Mouse (Mus musculus): Measurements from ENCODE around the gene Slc9a8. TPM values are rescaled to one million over a fixed set of nuclear protein-coding genes. Genes with fewer than 3 reads are reported as not detected.

Gene Slc9a8
- total and polyA plus RNA-seq, 3 experiments, result 16.7 to 25.8 TPM; not detected in 1

GRCm38 (mm10) chr2:167425407-167425806, 3.9 kb downstream of the Slc9a8 start:
- Histone ChIP-seq H3K79me2 (ENCODE audit: control insufficient read depth, insufficient read depth, low read length, poor library complexity) (peaks cover 28% of the 10 kb centered on the region), H3K27me3 (ENCODE audit: control insufficient read depth in 1 of 2, insufficient read depth in 2 of 2, low read length in 2 of 2) (no peaks in the 10 kb centered on the region), H3K27ac (ENCODE audit: control insufficient read depth, low read depth, low read length) (no peak overlapping the region), H3K9me3 (replicated peaks; ENCODE audit: insufficient read depth, low read length) (no peaks in the 10 kb centered on the region), H3K4me3 (ENCODE audit: control insufficient read depth in 1 of 2, insufficient read depth in 1 of 2, low read depth in 2 of 2, low read length in 2 of 2) (no peak overlapping the region), H3K4me1 (ENCODE audit: control insufficient read depth in 1 of 2, insufficient read depth in 2 of 2, low read length in 2 of 2) (peaks cover 5 to 16% of the 10 kb centered on the region in 2 experiments; a peak in 3 of 4 replicates), H3K36me3 (ENCODE audit: control insufficient read depth in 1 of 2, insufficient read depth in 2 of 2, low read length in 2 of 2) (peaks cover 23 to 30% of the 10 kb centered on the region in 2 experiments), H3K9ac (ENCODE audit: control insufficient read depth, low read depth, low read length, poor library complexity, severe bottlenecking) (no peak overlapping the region)
- TF ChIP-seq SIN3A (IDR thresholded peaks at IDR 0.05; ENCODE audit: low read length), result no peak
- TF ChIP-seq NRF1 (IDR thresholded peaks at IDR 0.05; ENCODE audit: insufficient read depth, low read depth, low read length, poor library complexity, severe bottlenecking), result no peak
- TF ChIP-seq USF2 (IDR thresholded peaks at IDR 0.05; ENCODE audit: borderline replicate concordance in 1 of 2, insufficient read depth in 1 of 2, low read depth in 1 of 2, low read length in 2 of 2), result no peak
- no peak for TF ChIP-seq POLR2A (IDR thresholded peaks at IDR 0.05; ENCODE audit: control insufficient read depth in 1 of 2, insufficient read depth in 1 of 2, low read depth in 1 of 2, low read length in 2 of 2, poor library complexity in 1 of 2)
- TF ChIP-seq RAD21 (IDR thresholded peaks at IDR 0.05; ENCODE audit: low read depth, low read length), result no peak
- TF ChIP-seq ZKSCAN1 (IDR thresholded peaks at IDR 0.05; ENCODE audit: low read depth, low read length), result no peak
- peak; percentile 21; the same call in 1 of the 2 replicates for TF ChIP-seq POLR2AphosphoS2 (IDR thresholded peaks at IDR 0.05; ENCODE audit: low read length)
- peak; percentile 45; the same call in 1 of the 2 replicates for TF ChIP-seq GATA1 (IDR thresholded peaks at IDR 0.05; ENCODE audit: low read depth, low read length)
- no peak for TF ChIP-seq CHD2 (IDR thresholded peaks at IDR 0.05; ENCODE audit: low read length)
- no peak for TF ChIP-seq MAZ (IDR thresholded peaks at IDR 0.05; ENCODE audit: low read depth, low read length)
- no peak for TF ChIP-seq CTCF (IDR thresholded peaks at IDR 0.05 in 2 of 3, conservative IDR thresholded peaks at IDR 0.05 in 1 of 3; ENCODE audit: control insufficient read depth in 1 of 3, insufficient read depth in 1 of 3, low read depth in 2 of 3, low read length in 3 of 3, poor library complexity in 1 of 3, severe bottlenecking in 1 of 3)
- DNase-seq (ENCODE audit: low read depth, low spot score), result peak; percentile 27

DNA sequence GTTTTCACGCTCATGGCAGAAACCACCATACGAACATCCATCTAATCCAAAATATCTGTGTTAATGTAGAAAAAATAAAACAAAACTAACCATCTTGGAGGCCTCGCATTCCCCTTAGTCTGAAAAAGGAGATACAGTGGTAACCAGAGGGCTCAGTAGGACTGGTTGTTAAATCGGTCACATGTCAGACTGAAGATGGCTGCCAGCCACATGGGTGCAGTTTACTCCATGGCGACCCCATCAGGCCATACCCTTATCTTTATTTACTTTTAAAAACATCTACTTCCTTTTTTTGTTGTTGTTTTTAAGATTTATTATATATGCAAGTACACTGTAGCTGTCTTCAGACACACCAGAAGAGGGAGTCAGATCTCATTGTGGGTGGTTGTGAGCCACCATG, 8.1 kb downstream of the Slc9a8 start:
- Histone ChIP-seq H3K36me3 (ENCODE audit: control insufficient read depth in 1 of 2, insufficient read depth in 2 of 2, low read length in 2 of 2) (peaks cover 10 to 27% of the 10 kb centered on the region in 2 experiments), H3K4me3 (ENCODE audit: control insufficient read depth in 1 of 2, insufficient read depth in 1 of 2, low read depth in 2 of 2, low read length in 2 of 2) (no peak overlapping the region), H3K4me1 (ENCODE audit: control insufficient read depth in 1 of 2, insufficient read depth in 2 of 2, low read length in 2 of 2) (peaks cover 0 to 1% of the 10 kb centered on the region in 2 experiments; a peak in 1 of 4 replicates), H3K79me2 (ENCODE audit: control insufficient read depth, insufficient read depth, low read length, poor library complexity) (no peaks in the 10 kb centered on the region), H3K27me3 (ENCODE audit: control insufficient read depth in 1 of 2, insufficient read depth in 2 of 2, low read length in 2 of 2) (no peaks in the 10 kb centered on the region), H3K27ac (ENCODE audit: control insufficient read depth, low read depth, low read length) (no peak overlapping the region), H3K9ac (ENCODE audit: control insufficient read depth, low read depth, low read length, poor library complexity, severe bottlenecking) (no peak overlapping the region), H3K9me3 (replicated peaks; ENCODE audit: insufficient read depth, low read length) (no peaks in the 10 kb centered on the region)
- peak in 1 of 3 experiments; percentile 1; a peak in 2 of 6 replicates for TF ChIP-seq CTCF (IDR thresholded peaks at IDR 0.05 in 2 of 3, conservative IDR thresholded peaks at IDR 0.05 in 1 of 3; ENCODE audit: control insufficient read depth in 1 of 3, insufficient read depth in 1 of 3, low read depth in 2 of 3, low read length in 3 of 3, poor library complexity in 1 of 3, severe bottlenecking in 1 of 3)
- TF ChIP-seq GATA1 (IDR thresholded peaks at IDR 0.05; ENCODE audit: low read depth, low read length), result 0 out of 2 replicates have a peak, but pooled peaks have one; percentile 25
- TF ChIP-seq TAL1 (IDR thresholded peaks at IDR 0.05; ENCODE audit: low read length), result no peak
- no peak for TF ChIP-seq NRF1 (IDR thresholded peaks at IDR 0.05; ENCODE audit: insufficient read depth, low read depth, low read length, poor library complexity, severe bottlenecking)
- peak; percentile 58; the same call in 1 of the 2 replicates for TF ChIP-seq USF1 (IDR thresholded peaks at IDR 0.05; ENCODE audit: low read depth, low read length)
- TF ChIP-seq BHLHE40 (IDR thresholded peaks at IDR 0.05; ENCODE audit: borderline replicate concordance, low read depth, low read length), result no peak
- no peak for TF ChIP-seq ZNF384 (IDR thresholded peaks at IDR 0.05; ENCODE audit: low read depth, low read length)
- TF ChIP-seq CHD1 (IDR thresholded peaks at IDR 0.05; ENCODE audit: low read depth, low read length), result no peak
- no peak for TF ChIP-seq ETS1 (IDR thresholded peaks at IDR 0.05; ENCODE audit: low read depth, low read length)
- no peak for TF ChIP-seq CHD2 (IDR thresholded peaks at IDR 0.05; ENCODE audit: low read length)
- no peak for TF ChIP-seq GABPA (IDR thresholded peaks at IDR 0.05; ENCODE audit: low read depth, low read length)
- TF ChIP-seq MYC (IDR thresholded peaks at IDR 0.05; ENCODE audit: low read depth, low read length), result peak; percentile 73
- no peak for TF ChIP-seq RAD21 (IDR thresholded peaks at IDR 0.05; ENCODE audit: low read depth, low read length)
- peak; percentile 52 for DNase-seq (ENCODE audit: low read depth, low spot score)
